Mouse (Mus musculus): ENCODE results near the gene Lsm12. TPM values are rescaled to one million over a fixed set of nuclear protein-coding genes. Genes with fewer than 3 reads are reported as not detected.

Lsm12 gene
- polyA plus RNA-seq (2012; rRNA removed) (38.5 and 40.0 TPM in 2 replicates), polyA plus RNA-seq (2014; fragmentation: Nextera tagmentation; extraction: Ambion mirVana) (83.8 and 86.0 TPM in 2 replicates)

- H3K4me3 ChIP-seq (replicated peaks; ENCODE audit: low read length) = peak within 1 kb of the TSS; percentile 80
- H3K4me1 ChIP-seq (ENCODE audit: control insufficient read depth, insufficient read depth, low read length) = peaks cover 4% of the 10 kb centered on the region; the same call in 1 of the 2 replicates
- H3K36me3 ChIP-seq (ENCODE audit: control insufficient read depth, insufficient read depth, low read length) = peaks cover 26% of the 10 kb centered on the region
- WGBS = under 1% methylated on average over 49 of the region's 70 CpGs
- H3K9me3 ChIP-seq (ENCODE audit: control insufficient read depth, low read length) = no peaks in the 10 kb centered on the region
- peak; percentile 86 for ATAC-seq (ENCODE audit: low FRiP score, low read depth)
- peak within 1 kb of the TSS; percentile 62 for H3K4me2 ChIP-seq (replicated peaks; ENCODE audit: low read depth, low read length, severe bottlenecking)
- peak within 1 kb of the TSS; percentile 92 for H3K27ac ChIP-seq (replicated peaks; ENCODE audit: low read depth, low read length)
- no peaks in the 10 kb centered on the region for H3K27me3 ChIP-seq (ENCODE audit: control insufficient read depth, insufficient read depth, low read length)
- H3K9ac ChIP-seq (ENCODE audit: low read depth, low read length, severe bottlenecking) = peak within 1 kb of the TSS; percentile 90
- DNase-seq (ENCODE audit: low spot score) = peak; percentile 90
- TF ChIP-seq POLR2A (IDR thresholded peaks at IDR 0.05; ENCODE audit: borderline replicate concordance, extremely low read depth, insufficient read depth, insufficient read length) = peak; percentile 75; the same call in 1 of the 2 replicates
These were observed at the start of gene Lsm12 for GRCm38 (mm10) chr11:102184646-102185495. Lsm12 (minus strand) TSS chr11:102185296.

- peak; percentile 94 for ATAC-seq (ENCODE audit: low FRiP score, low read depth)
- Histone ChIP-seq H3K27ac (replicated peaks; ENCODE audit: low read depth, low read length) (peak within 1 kb of the TSS; percentile 71), H3K4me2 (replicated peaks; ENCODE audit: low read depth, low read length, severe bottlenecking) (peak within 1 kb of the TSS; percentile 86), H3K9me3 (ENCODE audit: control insufficient read depth, low read length) (no peaks in the 10 kb centered on the region), H3K4me3 (replicated peaks; ENCODE audit: low read length) (peak within 1 kb of the TSS; percentile 97), H3K36me3 (ENCODE audit: control insufficient read depth, insufficient read depth, low read length) (no peaks in the 10 kb centered on the region), H3K9ac (ENCODE audit: low read depth, low read length, severe bottlenecking) (peak within 1 kb of the TSS; percentile 84), H3K27me3 (ENCODE audit: control insufficient read depth, insufficient read depth, low read length) (no peaks in the 10 kb centered on the region), H3K4me1 (ENCODE audit: control insufficient read depth, insufficient read depth, low read length) (peaks cover 25% of the 10 kb centered on the region)
- TF ChIP-seq POLR2A (IDR thresholded peaks at IDR 0.05; ENCODE audit: borderline replicate concordance, extremely low read depth, insufficient read depth, insufficient read length) = no peak; the same call in 1 of the 2 replicates
- WGBS = under 1% methylated on average over 28 of the region's 49 CpGs
- peak; percentile 99 for DNase-seq (ENCODE audit: low spot score)
These were observed 45.1 kb upstream of the Lsm12 start, which contains the start of gene Hdac5 for GRCm38 (mm10) chr11:102230006-102230741. Hdac5 (minus strand) TSS chr11:102230166.

GRCm38 (mm10) chr11:102229331-102229953, 44.3 kb upstream of the Lsm12 start:
- Histone ChIP-seq H3K27ac (replicated peaks; ENCODE audit: low read depth, low read length) (peak overlapping the region; percentile 71; the same call in 1 of the 2 replicates), H3K27me3 (ENCODE audit: control insufficient read depth, insufficient read depth, low read length) (no peaks in the 10 kb centered on the region), H3K9ac (ENCODE audit: low read depth, low read length, severe bottlenecking) (peak overlapping the region; percentile 84), H3K9me3 (ENCODE audit: control insufficient read depth, low read length) (no peaks in the 10 kb centered on the region), H3K4me1 (ENCODE audit: control insufficient read depth, insufficient read depth, low read length) (peaks cover 32% of the 10 kb centered on the region), H3K4me3 (replicated peaks; ENCODE audit: low read length) (peak overlapping the region; percentile 97), H3K4me2 (replicated peaks; ENCODE audit: low read depth, low read length, severe bottlenecking) (peak overlapping the region; percentile 86), H3K36me3 (ENCODE audit: control insufficient read depth, insufficient read depth, low read length) (peaks cover 3% of the 10 kb centered on the region)
- peak; percentile 23 for ATAC-seq (ENCODE audit: low FRiP score, low read depth)
- DNase-seq (ENCODE audit: low spot score) = no peak
- WGBS = 2% methylated on average over 23 of the region's 47 CpGs
- TF ChIP-seq POLR2A (IDR thresholded peaks at IDR 0.05; ENCODE audit: borderline replicate concordance, extremely low read depth, insufficient read depth, insufficient read length) = no peak

- Histone ChIP-seq H3K4me2 (replicated peaks; ENCODE audit: low read depth, low read length, severe bottlenecking) (peak overlapping the region; percentile 86), H3K27ac (replicated peaks; ENCODE audit: low read depth, low read length) (no peak overlapping the region), H3K4me1 (ENCODE audit: control insufficient read depth, insufficient read depth, low read length) (peaks cover 35% of the 10 kb centered on the region), H3K9ac (ENCODE audit: low read depth, low read length, severe bottlenecking) (peak overlapping the region; percentile 84), H3K4me3 (replicated peaks; ENCODE audit: low read length) (peak overlapping the region; percentile 97), H3K27me3 (ENCODE audit: control insufficient read depth, insufficient read depth, low read length) (no peaks in the 10 kb centered on the region), H3K36me3 (ENCODE audit: control insufficient read depth, insufficient read depth, low read length) (peaks cover 6% of the 10 kb centered on the region), H3K9me3 (ENCODE audit: control insufficient read depth, low read length) (no peaks in the 10 kb centered on the region)
- no peak for TF ChIP-seq POLR2A (IDR thresholded peaks at IDR 0.05; ENCODE audit: borderline replicate concordance, extremely low read depth, insufficient read depth, insufficient read length)
- WGBS = 16% methylated on average over 7 of the region's 7 CpGs
- DNase-seq (ENCODE audit: low spot score) = no peak
- no peak for ATAC-seq (ENCODE audit: low FRiP score, low read depth)
These were observed 43.7 kb upstream of the Lsm12 start for GRCm38 (mm10) chr11:102228646-102229268.
